Mouse (Mus musculus): ENCODE data around the gene Gm9999. TPM values are rescaled to one million over a fixed set of nuclear protein-coding genes. Genes with fewer than 3 reads are reported as not detected.
"Not testable (repeated sequence)": the region's sequence is repeated elsewhere in the genome, so short reads cannot be mapped to it uniquely, and the experiment has no call there.

The Gm9999 gene
- polyA plus RNA-seq, 1 experiment from 2014 or later = not detected

DNA sequence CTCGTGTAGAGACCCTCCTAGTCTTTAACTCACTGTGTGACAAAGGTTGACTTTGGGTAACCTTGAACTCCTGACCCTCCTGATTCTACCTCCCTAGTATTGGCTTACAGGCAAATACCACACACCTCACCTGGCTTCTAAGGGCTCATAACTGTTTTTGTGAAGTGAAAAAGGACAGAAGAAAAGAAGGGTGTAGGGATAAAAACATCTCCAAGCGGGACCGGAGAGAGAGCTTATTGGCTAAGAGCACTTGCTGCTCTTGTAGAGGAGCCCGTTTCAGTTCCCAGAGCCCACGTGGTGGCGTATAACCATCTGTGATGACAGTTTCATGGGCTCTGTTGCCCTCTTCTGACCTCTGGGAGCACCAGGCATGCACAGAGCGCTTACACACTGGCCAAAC is 33.8 kb downstream of the Gm9999 start:
- Histone ChIP-seq H3K4me3 (no peak overlapping the region), H3K27ac (no peak overlapping the region), H3K4me2 (no peak overlapping the region), H3K36me3 (no peaks in the 10 kb centered on the region), H3K9me3 (no peaks in the 10 kb centered on the region), H3K4me1 (peaks cover 16% of the 10 kb centered on the region), H3K27me3 (no peaks in the 10 kb centered on the region), H3K9ac (no peak overlapping the region)
- 52% methylated on average over 7 of the region's 7 CpGs for WGBS
- no peak for ATAC-seq (ENCODE audit: insufficient number of reproducible peaks, low FRiP score, low TSS enrichment, low read depth)

DNA sequence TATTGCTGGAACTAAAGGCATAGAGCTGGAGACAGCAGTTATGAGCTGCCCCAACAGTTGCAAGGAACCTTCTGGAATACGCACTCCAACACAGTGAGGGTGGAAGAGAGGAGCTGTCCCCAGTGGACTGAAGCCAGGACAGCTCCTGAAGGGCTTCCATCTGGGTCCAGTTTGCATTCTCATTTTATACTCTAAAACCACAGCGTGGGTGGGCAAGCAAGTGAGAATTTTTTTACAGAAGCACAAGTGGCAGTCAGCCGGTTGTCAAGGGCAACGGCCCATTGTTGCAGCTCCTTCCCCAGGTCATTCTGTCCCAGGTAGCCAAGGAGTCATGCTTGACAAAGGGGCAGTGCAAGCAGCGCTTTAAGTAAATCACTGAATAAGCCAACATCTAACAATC is 36.3 kb downstream of the Gm9999 start:
- Histone ChIP-seq H3K9ac (no peak overlapping the region), H3K4me1 (peaks cover 13% of the 10 kb centered on the region), H3K4me3 (no peak overlapping the region), H3K36me3 (no peaks in the 10 kb centered on the region), H3K27me3 (0 out of 2 replicates have a peak, but pooled peaks cover 4% of the 10 kb centered on the region), H3K27ac (no peak overlapping the region), H3K4me2 (no peak overlapping the region), H3K9me3 (no peaks in the 10 kb centered on the region)
- 70% methylated on average over 5 of the region's 5 CpGs for WGBS
- ATAC-seq (ENCODE audit: insufficient number of reproducible peaks, low FRiP score, low TSS enrichment, low read depth) = no peak

DNA sequence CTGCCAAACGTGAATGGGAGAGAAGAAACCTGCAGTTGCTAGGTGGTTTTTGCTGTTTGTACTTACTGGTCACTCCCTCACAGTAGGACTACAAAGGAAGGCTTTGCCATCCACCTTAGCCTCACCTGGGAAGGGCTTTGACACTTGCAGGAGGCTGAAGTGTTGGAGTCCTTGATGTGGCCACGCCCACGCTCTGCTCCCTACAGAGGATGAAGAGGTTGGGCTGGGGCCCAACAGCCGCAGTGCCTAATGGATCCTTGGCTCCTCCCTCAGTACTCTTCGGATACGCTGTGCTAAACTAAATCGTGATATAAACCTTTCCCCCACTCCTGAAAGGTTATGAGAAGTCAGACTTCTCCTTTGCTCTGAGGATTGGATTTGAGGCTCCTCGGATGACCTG is 37.6 kb downstream of the Gm9999 start:
- H3K9ac ChIP-seq = no peak overlapping the region
- H3K9me3 ChIP-seq = no peaks in the 10 kb centered on the region
- 0 out of 2 replicates have a peak, but pooled peaks cover 4% of the 10 kb centered on the region for H3K27me3 ChIP-seq
- H3K36me3 ChIP-seq = no peaks in the 10 kb centered on the region
- no peak overlapping the region for H3K4me2 ChIP-seq
- ATAC-seq (ENCODE audit: insufficient number of reproducible peaks, low FRiP score, low TSS enrichment, low read depth) = no peak
- WGBS = 8% methylated on average over 8 of the region's 8 CpGs
- H3K27ac ChIP-seq = no peak overlapping the region
- H3K4me3 ChIP-seq = no peak overlapping the region
- peaks cover 4% of the 10 kb centered on the region; the same call in 1 of the 2 replicates for H3K4me1 ChIP-seq

DNA sequence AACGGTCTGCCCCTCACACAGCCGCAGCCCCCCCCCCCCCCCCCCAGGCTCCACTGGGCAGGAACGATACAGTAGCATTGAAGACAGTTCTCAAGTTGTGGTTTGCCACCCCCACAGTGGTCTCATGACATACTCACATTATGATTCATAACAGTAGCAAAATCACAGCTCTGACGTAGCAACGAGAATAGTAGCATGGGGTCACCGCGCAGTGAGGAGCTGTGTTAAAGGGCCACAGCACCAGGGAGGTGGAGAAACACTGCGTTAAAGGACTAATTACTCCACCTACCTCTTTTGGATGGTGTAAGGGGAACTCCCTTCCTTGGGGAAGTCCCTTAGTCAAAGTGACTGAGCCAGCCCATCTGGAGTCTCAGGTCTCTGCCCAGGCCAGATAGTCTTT is 39.1 kb downstream of the Gm9999 start:
- Histone ChIP-seq H3K36me3 (no peaks in the 10 kb centered on the region), H3K4me3 (no peak overlapping the region), H3K4me2 (no peak overlapping the region), H3K9ac (no peak overlapping the region), H3K4me1 (peaks cover 4% of the 10 kb centered on the region; the same call in 1 of the 2 replicates), H3K27ac (no peak overlapping the region), H3K9me3 (no peaks in the 10 kb centered on the region), H3K27me3 (0 out of 2 replicates have a peak, but pooled peaks cover 4% of the 10 kb centered on the region)
- WGBS = 47% methylated on average over 8 of the region's 8 CpGs
- no peak for ATAC-seq (ENCODE audit: insufficient number of reproducible peaks, low FRiP score, low TSS enrichment, low read depth)

DNA sequence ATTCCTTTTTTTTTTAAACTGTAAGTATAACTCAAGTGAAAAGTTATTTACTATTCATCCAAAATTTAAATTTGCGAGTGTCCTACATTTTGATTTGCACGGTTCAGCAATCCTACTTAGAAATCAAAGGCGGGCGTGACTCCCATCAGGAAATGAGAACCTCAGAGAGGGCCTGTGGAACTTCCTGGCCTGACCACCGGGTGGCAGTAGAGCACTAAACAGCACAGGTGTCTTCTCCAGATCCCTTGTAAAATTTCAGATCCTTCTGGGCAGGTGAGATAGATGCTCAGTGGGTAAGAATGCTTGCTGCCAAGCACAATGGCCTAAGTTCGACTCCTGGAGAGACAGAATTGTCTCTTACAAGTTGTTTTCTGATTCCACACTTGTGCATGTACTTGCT is 40.1 kb downstream of the Gm9999 start:
- H3K9ac ChIP-seq = no peak overlapping the region
- no peak overlapping the region for H3K4me3 ChIP-seq
- no peak overlapping the region for H3K4me2 ChIP-seq
- H3K27ac ChIP-seq = no peak overlapping the region
- H3K36me3 ChIP-seq = no peaks in the 10 kb centered on the region
- no peak for ATAC-seq (ENCODE audit: insufficient number of reproducible peaks, low FRiP score, low TSS enrichment, low read depth)
- H3K27me3 ChIP-seq = 0 out of 2 replicates have a peak, but pooled peaks cover 4% of the 10 kb centered on the region
- 16% methylated on average over 6 of the region's 6 CpGs for WGBS
- H3K4me1 ChIP-seq = peaks cover 4% of the 10 kb centered on the region; the same call in 1 of the 2 replicates
- H3K9me3 ChIP-seq = no peaks in the 10 kb centered on the region

DNA sequence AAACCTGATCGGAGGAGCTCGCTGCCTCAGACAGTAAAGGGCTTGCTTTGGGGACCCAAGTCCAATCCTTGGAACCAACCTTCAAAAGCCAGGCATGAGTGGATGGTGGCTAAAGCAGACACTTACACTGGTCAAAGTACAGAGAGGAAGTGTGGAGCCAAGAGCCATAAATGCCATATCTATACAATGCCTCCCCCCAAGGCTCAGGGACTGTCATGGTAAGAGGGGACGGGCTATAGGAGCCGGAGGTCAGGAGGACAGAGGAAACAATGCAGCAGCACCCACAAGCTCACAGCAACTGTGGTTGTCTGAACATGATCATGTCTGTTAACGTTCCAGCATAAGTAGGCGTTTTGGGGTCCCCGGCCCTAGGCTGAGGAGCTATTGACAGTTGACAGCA is 41.1 kb downstream of the Gm9999 start:
- 88% methylated on average over 7 of the region's 7 CpGs for WGBS
- Histone ChIP-seq H3K27me3 (0 out of 2 replicates have a peak, but pooled peaks cover 4% of the 10 kb centered on the region), H3K4me3 (no peak overlapping the region), H3K4me2 (no peak overlapping the region), H3K4me1 (peaks cover 4% of the 10 kb centered on the region; the same call in 1 of the 2 replicates), H3K36me3 (no peaks in the 10 kb centered on the region), H3K9ac (no peak overlapping the region), H3K9me3 (no peaks in the 10 kb centered on the region), H3K27ac (no peak overlapping the region)
- ATAC-seq (ENCODE audit: insufficient number of reproducible peaks, low FRiP score, low TSS enrichment, low read depth) = no peak

DNA sequence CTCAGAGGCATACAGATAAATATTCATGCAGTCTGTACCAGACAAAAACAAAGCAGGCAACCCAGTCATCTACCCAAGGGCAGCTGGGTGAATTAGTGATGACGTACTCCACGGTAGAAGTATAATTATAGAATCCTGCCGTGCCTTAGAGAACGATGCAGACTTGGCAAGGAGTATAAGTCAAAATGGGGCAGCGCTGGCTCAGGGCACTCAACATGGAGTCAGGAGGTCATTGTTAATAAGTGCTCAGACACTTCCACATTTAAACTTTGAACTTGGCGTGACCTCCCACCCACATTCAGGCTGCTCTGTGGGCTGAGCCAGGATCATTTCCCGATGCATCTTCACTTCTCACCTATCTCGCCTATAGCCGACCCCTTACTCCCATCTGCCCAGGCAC is 42.0 kb downstream of the Gm9999 start:
- Histone ChIP-seq H3K9me3 (no peaks in the 10 kb centered on the region), H3K36me3 (no peaks in the 10 kb centered on the region), H3K27ac (no peak overlapping the region), H3K4me2 (no peak overlapping the region), H3K9ac (no peak overlapping the region), H3K4me3 (no peak overlapping the region), H3K27me3 (0 out of 2 replicates have a peak, but pooled peaks cover 4% of the 10 kb centered on the region), H3K4me1 (peaks cover 4% of the 10 kb centered on the region; the same call in 1 of the 2 replicates)
- WGBS = 67% methylated on average over 9 of the region's 9 CpGs
- no peak for ATAC-seq (ENCODE audit: insufficient number of reproducible peaks, low FRiP score, low TSS enrichment, low read depth)

DNA sequence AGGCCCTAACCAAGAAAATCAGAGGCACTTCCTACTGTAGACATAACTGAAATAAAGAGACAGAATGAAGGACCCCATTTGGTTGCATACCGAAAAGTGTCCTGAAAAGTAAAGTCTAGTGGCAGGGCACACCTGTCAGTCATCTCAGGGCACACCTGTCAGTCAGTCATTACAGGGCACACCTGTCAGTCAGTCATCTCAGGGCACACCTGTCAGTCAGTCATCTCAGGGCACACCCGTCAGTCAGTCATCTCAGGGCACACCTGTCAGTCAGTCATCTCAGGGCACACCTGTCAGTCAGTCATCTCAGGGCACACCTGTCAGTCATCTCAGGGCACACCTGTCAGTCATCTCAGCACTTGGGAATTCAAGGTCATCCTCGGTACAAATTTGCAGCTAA is 43.5 kb downstream of the Gm9999 start:
- 71% methylated on average over 3 of the region's 3 CpGs for WGBS

DNA sequence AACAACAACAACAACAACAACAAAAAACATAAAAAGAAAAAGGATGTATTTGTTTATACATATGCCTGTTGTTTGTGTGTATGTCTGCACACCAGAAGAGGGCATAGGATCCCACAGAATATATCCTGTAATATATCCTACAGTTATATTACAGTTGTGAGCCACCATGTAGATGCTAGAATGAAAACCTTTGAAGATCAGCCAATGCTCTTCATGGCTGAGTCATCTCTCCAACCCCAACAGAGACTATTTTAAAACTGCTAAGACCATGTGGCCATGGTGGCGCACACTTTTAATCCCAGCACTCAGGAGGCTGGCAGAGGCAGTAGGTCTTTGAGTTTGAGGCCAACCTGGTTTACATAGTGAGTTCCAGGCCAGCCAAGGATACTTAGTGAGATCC is 44.1 kb downstream of the Gm9999 start:
- Histone ChIP-seq H3K36me3 (no peaks in the 10 kb centered on the region), H3K27ac (no peak overlapping the region), H3K27me3 (0 out of 2 replicates have a peak, but pooled peaks cover 4% of the 10 kb centered on the region), H3K4me1 (no peaks in the 10 kb centered on the region), H3K9me3 (no peaks in the 10 kb centered on the region), H3K4me3 (no peak overlapping the region), H3K9ac (no peak overlapping the region), H3K4me2 (no peak overlapping the region)
- no peak for ATAC-seq (ENCODE audit: insufficient number of reproducible peaks, low FRiP score, low TSS enrichment, low read depth)
- WGBS = 87% methylated on average over 1 of the region's 1 CpGs

More for the DNA sequence above, 43.5 kb downstream of the Gm9999 start:
- not testable (repeated sequence) for H3K27me3 ChIP-seq; ATAC-seq (ENCODE audit: insufficient number of reproducible peaks, low FRiP score, low TSS enrichment, low read depth); H3K27ac ChIP-seq; H3K4me2 ChIP-seq; H3K4me3 ChIP-seq; H3K9ac ChIP-seq; H3K9me3 ChIP-seq; H3K4me1 ChIP-seq; H3K36me3 ChIP-seq

DNA sequence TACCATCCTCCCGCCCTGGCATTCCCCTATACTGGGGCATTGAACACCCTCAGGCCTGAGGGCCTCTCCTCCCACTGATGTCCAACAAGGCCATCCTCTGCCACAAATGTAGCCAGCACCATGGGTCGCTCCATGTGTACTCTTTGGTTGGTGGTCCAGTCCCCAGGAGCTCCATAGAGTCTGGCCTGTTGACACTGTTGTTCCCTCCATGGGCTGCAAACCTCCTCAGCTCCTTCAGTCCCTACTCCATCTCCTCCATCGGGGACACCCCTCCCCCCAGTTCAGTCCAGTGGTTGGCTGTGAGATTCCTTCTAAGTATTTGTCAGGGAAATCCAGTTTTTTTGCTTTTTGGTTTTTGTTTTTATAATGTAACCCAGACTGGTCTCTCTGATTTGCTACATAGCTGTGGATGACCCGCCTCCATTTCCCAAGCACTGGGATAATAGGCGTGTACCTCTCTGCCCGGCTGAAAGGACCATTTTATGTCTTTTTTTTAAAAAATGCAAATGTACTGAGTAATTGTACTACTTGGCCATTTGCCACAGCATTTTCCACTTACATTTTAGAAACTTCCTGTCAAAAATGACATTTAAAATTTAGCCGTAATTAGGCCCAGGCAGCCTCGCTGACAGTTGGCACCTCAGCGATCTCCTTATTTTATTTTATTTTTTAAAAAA is 47.3 kb downstream of the Gm9999 start:
- 70% methylated on average over 9 of the region's 9 CpGs for WGBS
- H3K36me3 ChIP-seq = no peaks in the 10 kb centered on the region

DNA sequence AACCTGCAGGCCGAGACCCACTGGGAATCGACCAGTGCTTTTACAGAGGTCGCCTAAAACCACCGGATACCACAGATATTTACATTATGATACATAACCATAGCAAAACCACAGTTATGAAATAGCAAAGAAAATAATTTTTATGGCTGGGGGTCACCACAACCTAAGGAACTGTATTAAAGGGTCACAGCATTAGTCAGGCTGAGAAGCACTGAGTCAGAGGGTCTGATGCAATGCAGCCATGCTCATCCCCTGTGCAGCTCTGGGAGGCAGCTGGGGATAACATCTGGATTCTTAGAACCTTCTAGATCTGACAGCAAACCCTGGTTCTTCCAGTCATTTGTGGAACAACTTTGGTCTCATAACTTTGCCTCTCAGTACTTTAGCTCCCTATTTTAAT is 48.0 kb downstream of the Gm9999 start:
- Histone ChIP-seq H3K9ac (no peak overlapping the region), H3K36me3 (no peaks in the 10 kb centered on the region), H3K27me3 (no peaks in the 10 kb centered on the region), H3K27ac (no peak overlapping the region), H3K4me3 (no peak overlapping the region), H3K4me2 (no peak overlapping the region), H3K9me3 (no peaks in the 10 kb centered on the region), H3K4me1 (no peaks in the 10 kb centered on the region)
- 63% methylated on average over 4 of the region's 4 CpGs for WGBS
- no peak for ATAC-seq (ENCODE audit: insufficient number of reproducible peaks, low FRiP score, low TSS enrichment, low read depth)

More for the DNA sequence above, 47.3 kb downstream of the Gm9999 start:
- no peak overlapping the region for H3K4me2 ChIP-seq
- no peaks in the 10 kb centered on the region for H3K4me1 ChIP-seq
- H3K9me3 ChIP-seq = no peaks in the 10 kb centered on the region
- H3K9ac ChIP-seq = no peak overlapping the region
- no peak overlapping the region for H3K27ac ChIP-seq
- no peaks in the 10 kb centered on the region for H3K27me3 ChIP-seq
- H3K4me3 ChIP-seq = no peak overlapping the region
- no peak for ATAC-seq (ENCODE audit: insufficient number of reproducible peaks, low FRiP score, low TSS enrichment, low read depth)

DNA sequence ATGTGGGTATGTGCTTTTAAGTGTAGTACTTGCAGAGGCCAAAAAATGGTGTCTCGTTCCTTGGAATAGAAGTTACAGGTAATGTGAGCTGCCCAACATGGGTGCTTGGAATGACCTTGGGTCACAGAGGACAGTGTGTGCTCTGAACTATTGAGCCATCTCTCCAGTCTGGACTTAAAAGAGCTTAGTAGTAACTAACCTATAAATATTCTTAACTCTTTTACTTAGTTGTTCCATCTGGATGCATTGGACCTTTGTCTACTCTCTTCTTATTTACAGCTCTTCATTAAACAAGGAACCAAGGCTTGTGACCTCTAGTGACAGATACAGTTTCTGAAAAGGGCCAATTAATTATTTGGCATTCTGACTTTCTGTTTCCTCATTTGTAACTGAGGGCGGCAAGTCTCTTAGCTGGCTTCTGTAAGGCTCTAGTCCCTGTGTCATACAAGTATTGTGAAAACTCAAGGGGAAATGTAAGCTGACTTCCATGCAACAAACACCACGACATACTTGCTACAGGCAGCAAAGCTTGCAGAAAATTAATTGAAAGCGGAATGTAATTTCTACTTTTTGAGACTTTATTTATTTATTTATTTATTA is 51.5 kb downstream of the Gm9999 start:
- H3K9me3 ChIP-seq = no peaks in the 10 kb centered on the region
- no peaks in the 10 kb centered on the region for H3K27me3 ChIP-seq
- H3K4me1 ChIP-seq = no peaks in the 10 kb centered on the region
- ATAC-seq (ENCODE audit: insufficient number of reproducible peaks, low FRiP score, low TSS enrichment, low read depth) = no peak
- no peak overlapping the region for H3K9ac ChIP-seq
- no peak overlapping the region for H3K4me2 ChIP-seq
- H3K4me3 ChIP-seq = no peak overlapping the region
- H3K36me3 ChIP-seq = no peaks in the 10 kb centered on the region
- no peak overlapping the region for H3K27ac ChIP-seq
- 80% methylated on average over 4 of the region's 4 CpGs for WGBS
